Mouse (Mus musculus): ENCODE measurements at regions not wholly inside any gene's neighbourhood (a gene's known extent, or its start where the extent isn't known, plus 50 kb on each side); places are given as distances from the start of the nearest gene placed in this dataset.

DNA sequence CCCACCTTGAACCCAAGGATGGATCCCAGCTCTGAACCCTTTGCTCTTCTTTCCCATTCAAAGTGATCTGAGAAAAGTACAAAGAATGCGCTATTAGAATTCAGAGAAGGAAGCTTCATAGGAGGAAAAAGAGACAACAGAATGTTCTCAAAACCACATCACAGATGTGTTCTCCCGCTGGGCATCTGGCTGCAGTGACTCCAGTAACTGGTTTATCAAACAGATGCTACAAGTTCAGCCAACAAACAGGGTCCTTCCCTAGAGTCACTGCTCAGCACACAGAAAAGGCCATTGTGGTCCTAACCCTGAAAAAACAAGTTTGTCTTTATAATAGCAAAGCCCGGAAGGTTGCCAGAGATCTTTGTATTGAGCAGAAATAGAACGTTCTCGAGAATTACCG, 2203.5 kb upstream of the Gm7489 start:
- TF ChIP-seq GATA1 (IDR thresholded peaks at IDR 0.05; ENCODE audit: borderline replicate concordance, low read length), result no peak
- TF ChIP-seq FLI1 (IDR thresholded peaks at IDR 0.05; ENCODE audit: low read length), result no peak

All from megakaryocyte, embryonic 14.5 days (primary cell).